Mouse (Mus musculus) splenic B cell, adult 2 months (primary cell): Measurements from ENCODE around the gene Ppp1cb.

Source experiments
- DNase-seq: peaks from one replicate; pipeline ENCODE4 v3.0.0-alpha.2; 2011; ENCODE audit warnings: low read depth, low spot score
- H3K27me3 ChIP-seq: 2 replicates; pipeline ENCODE4 v1.6.1; 2012; ENCODE audit warnings: mild to moderate bottlenecking, low read length, moderate library complexity, mixed read lengths; ENCODE audit not compliant: control insufficient read depth, poor library complexity, insufficient read depth, severe bottlenecking
- H3K36me3 ChIP-seq: 2 replicates; pipeline ENCODE4 v1.6.1; 2012; ENCODE audit warnings: mild to moderate bottlenecking, low read length, moderate library complexity, mixed read lengths; ENCODE audit not compliant: control insufficient read depth, poor library complexity, insufficient read depth, severe bottlenecking

Ppp1cb gene

DNA sequence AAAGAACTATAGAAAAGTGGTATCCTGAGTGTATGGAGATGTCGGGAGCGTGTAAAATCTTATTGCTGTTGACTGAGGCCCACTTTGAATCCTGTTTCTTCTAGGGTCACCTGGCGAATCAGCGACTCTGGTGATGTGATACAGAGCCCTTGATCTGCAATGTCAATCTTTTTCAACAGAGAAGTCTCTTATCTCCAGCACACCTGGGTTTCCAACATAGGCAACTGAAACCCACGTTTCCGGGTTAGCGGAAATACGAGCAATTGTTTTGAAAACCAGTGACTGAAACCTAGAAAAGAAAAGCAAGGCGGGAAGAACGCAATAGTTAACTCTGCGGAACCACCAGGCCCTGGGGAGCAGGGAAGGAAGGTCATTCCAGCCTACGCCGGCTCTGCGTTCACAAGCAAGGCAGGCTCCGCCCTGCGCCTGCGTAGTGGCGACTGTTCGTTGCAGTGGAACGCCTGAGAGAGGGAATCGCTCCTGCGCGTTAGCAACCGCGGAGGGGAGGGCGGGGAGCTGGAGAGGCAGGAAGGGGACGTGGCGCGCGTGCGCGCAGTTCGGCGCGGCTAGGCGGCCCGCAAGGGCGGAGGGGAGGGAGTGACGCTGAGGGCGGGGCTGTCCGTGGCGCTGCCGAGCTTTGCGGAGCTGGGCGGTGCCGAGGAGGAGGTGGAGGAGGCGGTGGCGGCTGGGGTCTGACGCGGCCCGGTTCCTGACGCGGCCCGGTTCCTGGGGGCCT lies at the start of gene Ppp1cb:
Gene Ppp1cb (plus strand): TSS at position 436 of the 736 bp plus-strand sequence.
- H3K36me3 ChIP-seq = no peaks in the 10 kb centered on the region
- no peaks in the 10 kb centered on the region for H3K27me3 ChIP-seq
- DNase-seq = peak; percentile 100

DNA sequence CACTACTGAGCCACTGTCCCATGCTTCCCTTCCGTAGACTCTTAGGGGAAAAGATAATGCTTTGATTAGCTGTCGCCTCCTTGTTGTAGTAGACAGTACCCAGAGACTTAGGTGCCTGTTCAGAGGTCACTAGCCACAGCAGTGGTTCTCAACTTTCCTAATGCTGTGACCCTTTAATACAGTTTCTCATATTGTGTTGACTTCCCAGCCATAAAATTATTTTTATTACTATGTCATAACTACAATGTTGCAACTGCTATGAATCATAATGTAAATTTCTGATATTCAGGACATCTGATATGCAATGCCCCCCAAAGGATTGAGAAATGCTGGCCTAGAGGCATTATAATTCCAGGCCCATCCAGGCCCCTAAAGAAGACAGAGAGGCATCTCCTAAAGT lies 48.9 kb upstream of the Ppp1cb start:
- Histone ChIP-seq H3K36me3 (no peaks in the 10 kb centered on the region), H3K27me3 (no peaks in the 10 kb centered on the region)
- DNase-seq = no peak

DNA sequence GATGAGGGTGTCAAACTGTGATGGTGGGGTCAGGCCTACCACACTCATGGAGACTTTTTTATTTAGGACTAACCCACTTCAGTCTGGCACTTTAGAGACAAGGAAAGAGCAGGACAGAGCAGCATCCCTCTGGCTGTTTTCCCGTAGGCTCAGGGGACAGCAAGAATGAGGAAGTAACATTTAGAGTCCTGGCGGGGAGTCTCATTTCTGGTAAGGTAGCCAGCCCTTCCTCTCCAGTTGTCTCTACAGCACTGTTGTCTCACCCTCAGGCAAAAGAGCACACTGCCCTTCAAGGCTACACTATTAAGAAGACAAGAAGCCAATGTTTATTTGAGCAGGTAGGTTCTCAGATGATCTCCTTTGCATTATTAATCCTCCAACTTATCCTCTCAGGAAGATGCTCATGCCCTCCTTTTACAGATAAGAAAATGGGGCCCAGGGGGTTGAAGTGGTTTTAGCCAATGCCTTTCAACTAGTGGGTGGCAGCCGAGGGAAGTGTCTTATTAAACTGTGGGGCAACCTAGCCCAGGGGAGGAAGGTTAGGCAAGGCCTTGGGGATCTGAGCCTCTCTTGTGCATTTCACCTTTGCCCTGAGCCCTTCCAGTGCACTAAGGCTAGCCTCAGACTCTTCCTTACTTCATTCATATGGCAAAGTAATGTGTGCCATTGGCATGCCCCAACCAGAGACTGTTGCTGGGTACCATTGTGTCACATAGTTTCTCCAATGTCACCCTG lies 47.5 kb upstream of the Ppp1cb start:
- peak; percentile 28 for DNase-seq
- H3K36me3 ChIP-seq = no peaks in the 10 kb centered on the region

DNA sequence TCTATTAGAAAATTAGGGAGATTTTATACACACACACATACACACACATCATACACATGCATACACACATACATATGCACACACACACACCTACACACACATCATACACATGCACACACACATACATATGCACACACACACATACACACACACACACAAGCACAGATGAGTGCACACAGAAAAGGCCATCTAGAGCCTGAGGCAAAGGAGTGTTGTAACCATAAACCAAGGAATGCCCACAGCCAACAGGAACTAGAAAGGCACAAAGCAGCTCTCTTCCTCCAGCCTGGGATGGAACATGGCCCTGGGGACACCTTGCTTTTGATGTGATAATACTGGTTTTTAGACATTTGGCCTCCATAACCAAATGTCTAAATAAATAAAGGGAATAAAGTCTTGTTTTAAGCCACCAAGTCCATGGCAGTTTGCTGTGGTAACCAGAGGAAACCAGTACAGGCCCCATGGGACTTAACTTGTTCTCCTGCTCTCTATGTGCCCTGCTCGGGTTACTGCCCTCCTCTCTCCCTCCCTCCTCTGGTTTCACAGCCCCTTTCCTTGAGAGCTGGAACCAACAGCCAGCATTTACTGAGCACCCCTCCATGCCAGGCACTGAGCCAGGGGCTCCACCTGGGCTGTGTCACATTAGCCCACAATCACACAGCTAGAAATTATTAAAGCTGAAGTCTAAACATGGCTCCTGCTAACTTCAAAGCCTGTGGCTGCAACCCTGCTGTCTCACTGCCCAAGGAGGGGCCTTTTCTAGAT lies 46.3 kb upstream of the Ppp1cb start:
- peak; percentile 46 for DNase-seq
- H3K36me3 ChIP-seq = no peaks in the 10 kb centered on the region

More for the DNA sequence above, 47.5 kb upstream of the Ppp1cb start:
- H3K27me3 ChIP-seq = no peaks in the 10 kb centered on the region

DNA sequence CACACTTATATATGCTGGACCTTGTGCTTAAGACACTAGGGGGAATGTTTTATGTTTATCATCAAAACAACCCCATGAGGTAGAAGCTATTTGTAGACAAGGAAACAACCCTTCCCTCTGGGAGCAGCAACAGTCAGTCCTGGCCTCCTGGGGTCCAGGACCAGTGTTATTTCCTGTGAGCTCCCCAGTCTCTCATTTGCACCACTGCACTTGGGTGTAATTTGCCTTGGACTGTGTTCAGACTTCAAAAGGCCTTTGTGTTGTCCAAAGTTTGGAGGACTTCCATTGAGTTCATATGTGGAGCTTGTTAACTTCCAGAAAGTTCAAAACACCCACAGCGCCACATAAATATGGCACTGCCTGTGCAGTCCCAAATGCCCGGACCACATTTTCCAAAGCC lies 45.6 kb upstream of the Ppp1cb start:
- Histone ChIP-seq H3K36me3 (no peaks in the 10 kb centered on the region), H3K27me3 (no peaks in the 10 kb centered on the region)
- no peak for DNase-seq

More for the DNA sequence above, 46.3 kb upstream of the Ppp1cb start:
- no peaks in the 10 kb centered on the region for H3K27me3 ChIP-seq

- DNase-seq = no peak
- H3K36me3 ChIP-seq = no peaks in the 10 kb centered on the region
- H3K27me3 ChIP-seq = no peaks in the 10 kb centered on the region
Measured at GRCm38 (mm10) chr5:32413569-32413968, 45.1 kb upstream of the Ppp1cb start.

DNA sequence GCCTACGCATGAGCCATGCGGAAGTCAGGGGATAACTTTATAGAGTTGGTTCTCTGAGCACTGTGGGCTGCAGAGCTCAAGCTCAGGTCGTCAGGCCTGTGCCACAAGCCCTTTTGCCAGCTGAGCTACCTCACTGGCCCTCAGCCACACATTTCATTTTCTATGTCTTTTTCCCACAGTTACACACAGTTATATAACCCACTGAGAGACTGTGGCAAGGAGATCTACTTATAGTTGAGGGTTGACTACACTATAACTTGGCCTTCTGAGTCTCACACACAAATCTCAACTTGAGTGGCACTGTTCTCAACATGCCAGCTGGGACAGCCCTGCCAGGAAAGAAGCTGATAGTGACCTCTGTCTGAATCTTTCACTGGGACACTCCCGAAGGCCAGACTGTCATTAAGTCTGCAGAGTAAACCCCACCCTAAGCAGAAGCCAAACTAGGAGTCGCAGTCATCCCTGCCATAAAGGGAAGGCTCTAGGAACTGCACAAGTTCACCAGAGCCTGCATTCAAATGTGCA lies 44.1 kb upstream of the Ppp1cb start:
- DNase-seq = no peak
- H3K36me3 ChIP-seq = no peaks in the 10 kb centered on the region
- no peaks in the 10 kb centered on the region for H3K27me3 ChIP-seq

DNA sequence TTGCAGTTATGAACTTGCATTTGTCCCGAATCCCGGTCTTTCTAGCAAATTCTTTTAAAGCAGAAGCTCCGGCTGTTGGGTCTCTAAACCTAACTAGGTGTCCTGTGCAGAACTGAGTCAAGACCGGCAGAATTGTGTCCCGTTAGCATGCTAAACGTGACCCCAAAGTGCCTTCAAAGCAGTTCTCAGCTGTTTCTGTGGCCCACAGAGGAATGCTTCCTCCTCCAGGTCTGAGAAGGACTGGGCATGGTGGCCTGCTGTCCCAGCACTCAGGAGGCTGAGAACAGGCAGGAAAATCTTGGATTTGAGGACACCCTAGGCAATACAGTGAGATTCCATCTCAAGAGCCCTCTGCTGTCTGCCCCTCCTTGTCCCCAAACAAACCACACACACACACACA lies 43.1 kb upstream of the Ppp1cb start:
- Histone ChIP-seq H3K27me3 (no peaks in the 10 kb centered on the region), H3K36me3 (no peaks in the 10 kb centered on the region)
- no peak for DNase-seq

- Histone ChIP-seq H3K36me3 (no peaks in the 10 kb centered on the region), H3K27me3 (no peaks in the 10 kb centered on the region)
- no peak for DNase-seq
Measured at GRCm38 (mm10) chr5:32416881-32417280, 41.8 kb upstream of the Ppp1cb start.

GRCm38 (mm10) chr5:32422081-32422589 lies 36.5 kb upstream of the Ppp1cb start:
- peak; percentile 62 for DNase-seq
- H3K27me3 ChIP-seq = no peaks in the 10 kb centered on the region
- no peaks in the 10 kb centered on the region for H3K36me3 ChIP-seq

- no peak for DNase-seq
- Histone ChIP-seq H3K27me3 (no peaks in the 10 kb centered on the region), H3K36me3 (no peaks in the 10 kb centered on the region)
Measured at GRCm38 (mm10) chr5:32423339-32424046, 35.1 kb upstream of the Ppp1cb start.

GRCm38 (mm10) chr5:32424464-32424863 lies 34.2 kb upstream of the Ppp1cb start:
- H3K27me3 ChIP-seq = no peaks in the 10 kb centered on the region
- H3K36me3 ChIP-seq = no peaks in the 10 kb centered on the region
- DNase-seq = no peak

DNA sequence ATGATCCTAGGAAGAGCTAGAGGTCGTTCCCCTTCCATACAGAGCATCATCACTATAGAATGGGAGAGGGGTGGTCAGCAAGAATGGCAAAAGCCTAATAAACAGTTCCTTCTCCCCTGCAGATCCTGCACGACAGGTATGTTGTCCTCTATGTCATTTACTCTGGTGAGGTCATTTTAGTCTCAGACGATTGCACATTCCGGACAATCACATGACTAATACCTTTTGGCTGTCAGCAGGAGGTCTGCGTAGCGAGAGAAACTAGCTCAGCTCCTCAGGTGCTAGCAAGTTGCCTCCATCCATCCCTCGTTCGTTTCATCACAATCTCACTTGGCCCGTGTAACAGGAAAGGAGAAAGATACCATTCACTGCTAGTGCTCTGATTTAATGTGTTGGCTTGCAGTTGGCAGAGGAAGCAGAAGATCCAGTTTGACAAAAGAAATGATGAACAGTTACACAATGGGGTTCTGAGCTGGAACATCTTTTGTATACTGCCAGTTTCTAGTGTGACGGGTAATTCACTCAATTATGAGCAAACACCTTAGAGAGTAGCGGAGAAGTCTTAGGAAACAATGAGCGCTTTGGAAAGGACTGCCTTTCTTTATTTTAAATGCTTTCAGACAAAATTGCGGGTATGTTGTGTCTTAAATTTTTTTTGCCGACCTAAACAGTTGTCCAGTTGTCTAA lies 33.0 kb upstream of the Ppp1cb start:
- H3K27me3 ChIP-seq = no peaks in the 10 kb centered on the region
- no peak for DNase-seq

DNA sequence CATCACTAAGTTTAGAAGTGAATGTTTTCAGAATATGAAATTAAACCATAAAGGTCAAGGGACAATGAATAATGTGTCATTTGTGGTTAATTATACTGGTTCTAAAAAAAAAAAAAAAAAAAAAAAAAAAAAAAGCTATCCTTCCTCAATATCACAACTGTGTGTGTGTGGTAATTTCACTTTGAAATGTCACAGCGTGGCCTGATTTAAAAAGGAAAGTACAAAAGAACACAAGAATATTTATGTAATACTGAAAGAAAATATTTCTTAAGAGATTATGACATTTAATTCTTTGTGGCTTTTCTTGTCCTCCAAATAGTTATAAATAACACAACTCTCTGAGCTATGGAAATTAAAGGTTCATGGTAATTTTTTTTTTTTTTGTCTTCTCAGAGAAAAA lies 28.2 kb upstream of the Ppp1cb start:
- DNase-seq = no peak
- Histone ChIP-seq H3K27me3 (no peaks in the 10 kb centered on the region), H3K36me3 (no peaks in the 10 kb centered on the region)

More for the DNA sequence above, 33.0 kb upstream of the Ppp1cb start:
- no peaks in the 10 kb centered on the region for H3K36me3 ChIP-seq
